Mouse (Mus musculus) ES-E14 (cell line): ENCODE measurements around the gene Kcnh1. TPM values are rescaled to one million over a fixed set of nuclear protein-coding genes. Genes with fewer than 3 reads are reported as not detected.

Experiments used
- DNase-seq: peaks from one replicate; pipeline ENCODE4 v3.0.0-alpha.2; 2013; ENCODE audit warnings: low read depth, low spot score
- H3K27ac ChIP-seq: 2 replicates; pipeline ENCODE4 v1.5.1; 2012; ENCODE audit warnings: low read depth, mild to moderate bottlenecking, low read length, moderate library complexity, mixed read lengths; ENCODE audit not compliant: poor library complexity, insufficient read depth, severe bottlenecking
- H3K36me3 ChIP-seq: 2 replicates; pipeline ENCODE4 v1.6.1; 2012; ENCODE audit warnings: mild to moderate bottlenecking, low read length, moderate library complexity, mixed read lengths; ENCODE audit not compliant: control insufficient read depth, poor library complexity, insufficient read depth, severe bottlenecking
- H3K4me1 ChIP-seq, 2 experiments: fragments of 150-350 bp in 1 of 2; sonication (generic) in 1 of 2; 2 replicates each; pipeline ENCODE4 v1.6.1; 2012; ENCODE audit warnings: low read length in 2 of 2, mild to moderate bottlenecking in 1 of 2, mixed read lengths in 1 of 2; ENCODE audit not compliant: control insufficient read depth in 2 of 2, insufficient read depth in 2 of 2, poor library complexity in 1 of 2
- H3K4me3 ChIP-seq, 2 experiments: fragments of 150-350 bp in 1 of 2; sonication (generic) in 1 of 2; 2 replicates each; pipeline ENCODE4 v1.5.1; 2012; ENCODE audit warnings: low read length in 2 of 2, low read depth in 1 of 2, mild to moderate bottlenecking in 1 of 2, mixed read lengths in 1 of 2; ENCODE audit not compliant: insufficient read depth in 1 of 2, poor library complexity in 1 of 2, severe bottlenecking in 1 of 2
- H3K9ac ChIP-seq: 2 replicates; pipeline ENCODE4 v1.6.1; 2012; ENCODE audit warnings: low read depth, mild to moderate bottlenecking, low read length, mixed read lengths; ENCODE audit not compliant: poor library complexity, insufficient read depth, severe bottlenecking
- H3K9me3 ChIP-seq: fragments of 150-350 bp; sonication (generic); 2 replicates; pipeline ENCODE4 v1.6.1; 2012; ENCODE audit warnings: low read depth, mild to moderate bottlenecking, low read length; ENCODE audit not compliant: control insufficient read depth, insufficient read depth
- CHD2 ChIP-seq: IDR thresholded peaks from 2 replicates; pipeline ENCODE4 v1.6.1; 2014; ENCODE audit warnings: mild to moderate bottlenecking, low read depth, low read length, inconsistent platforms
- HCFC1 ChIP-seq: IDR thresholded peaks from 2 replicates; pipeline ENCODE4 v1.6.1; 2012; ENCODE audit warnings: low read length, inconsistent platforms, borderline replicate concordance; ENCODE audit not compliant: insufficient read depth
- MAFK ChIP-seq: IDR thresholded peaks from 2 replicates; pipeline ENCODE4 v1.6.1; 2014; ENCODE audit warnings: mild to moderate bottlenecking, low read depth, low read length, inconsistent platforms; ENCODE audit not compliant: insufficient read depth
- ZC3H11A ChIP-seq: IDR thresholded peaks from 2 replicates; pipeline ENCODE4 v1.6.1; 2012; ENCODE audit warnings: low read depth, mild to moderate bottlenecking, inconsistent platforms, low read length, borderline replicate concordance
- ZNF384 ChIP-seq: IDR thresholded peaks from 2 replicates; pipeline ENCODE4 v1.6.1; 2012; ENCODE audit warnings: low read depth, low read length, inconsistent platforms
- in situ Hi-C, 2 experiments: fragments of 600-800 bp; cut with MboI; formaldehyde crosslinking; loops; one replicate each; pipeline ENCODE4 v1.15.1; 2025; ENCODE audit warnings: low sequenced_read_pairs in 2 of 2, inconsistent platforms in 1 of 2; ENCODE audit not compliant: unreplicated experiment in 2 of 2
- total RNA-seq: library from RNA; depleted of rRNA; stranded (reverse); fragments of 300-350 nt; gene quantifications from 2 replicates; pipeline ENCODE4 v1.2.3, GENCODE M21; 2012

Kcnh1 gene
- total RNA-seq, 1 experiment = 0.71 TPM

DNA sequence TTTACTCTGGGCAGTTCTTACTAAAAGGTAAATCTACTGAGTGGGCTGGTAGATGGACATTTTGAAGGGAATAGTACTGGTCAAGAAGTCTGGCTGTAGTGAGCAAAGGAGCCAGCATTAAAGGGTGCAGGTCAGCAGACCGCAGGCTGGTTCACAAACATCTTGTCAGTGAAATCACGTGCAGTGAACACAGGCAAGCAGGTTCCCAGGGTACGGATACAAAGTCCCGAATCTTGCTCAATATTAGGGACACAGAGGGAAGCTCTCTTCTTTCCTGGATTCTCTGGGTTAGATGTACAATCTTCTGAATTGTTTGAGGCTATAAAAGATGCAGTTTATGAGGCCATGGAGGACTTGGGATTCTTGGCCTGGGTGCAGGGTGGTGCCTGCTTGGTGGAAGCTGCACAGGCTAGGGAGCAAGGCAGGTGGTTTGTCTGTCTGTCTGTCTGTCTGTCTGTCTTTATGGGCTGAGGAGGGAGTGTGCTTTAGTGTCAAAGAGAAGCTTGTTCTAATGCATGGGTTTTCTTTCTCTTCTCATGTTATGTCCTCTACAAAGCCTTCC is 8.8 kb upstream of the Kcnh1 start:
- TF ChIP-seq CHD2 (no peak), ZC3H11A (no peak), ZNF384 (no peak), MAFK (no peak), HCFC1 (no peak)
- in situ Hi-C loops = no loop called here
- Histone ChIP-seq H3K4me3 (no peak overlapping the region), H3K9me3 (no peaks in the 10 kb centered on the region), H3K9ac (no peak overlapping the region), H3K4me1 (no peaks in the 10 kb centered on the region), H3K27ac (no peak overlapping the region), H3K36me3 (no peaks in the 10 kb centered on the region)
- no peak for DNase-seq

DNA sequence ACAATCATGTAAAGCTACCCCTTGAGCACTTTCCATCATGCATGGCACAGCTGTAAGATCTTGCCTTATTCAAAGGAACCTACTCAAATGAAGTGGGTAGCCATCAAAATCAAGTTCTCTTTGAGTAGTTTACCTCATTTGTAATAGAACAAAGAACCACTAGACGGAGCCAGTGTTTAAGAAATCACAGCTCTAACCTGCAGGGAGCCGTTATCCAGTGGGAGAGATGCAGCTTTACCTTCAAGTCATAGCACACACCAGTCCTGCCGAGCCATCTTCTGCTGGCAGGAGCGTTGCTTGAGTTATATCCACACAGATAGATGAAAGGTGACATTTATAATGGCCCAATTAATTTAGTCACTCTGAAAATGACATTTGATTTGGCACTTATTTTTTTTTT is 1.5 kb upstream of the Kcnh1 start:
- Histone ChIP-seq H3K9ac (no peak overlapping the region), H3K9me3 (no peaks in the 10 kb centered on the region), H3K4me3 (no peak overlapping the region), H3K27ac (no peak overlapping the region), H3K4me1 (0 out of 4 replicates have a peak, but pooled peaks cover 0 to 2% of the 10 kb centered on the region in 2 experiments), H3K36me3 (no peaks in the 10 kb centered on the region)
- in situ Hi-C loops = no loop called here
- DNase-seq = peak; percentile 54
- TF ChIP-seq ZC3H11A (peak; percentile 91), CHD2 (no peak)

DNA sequence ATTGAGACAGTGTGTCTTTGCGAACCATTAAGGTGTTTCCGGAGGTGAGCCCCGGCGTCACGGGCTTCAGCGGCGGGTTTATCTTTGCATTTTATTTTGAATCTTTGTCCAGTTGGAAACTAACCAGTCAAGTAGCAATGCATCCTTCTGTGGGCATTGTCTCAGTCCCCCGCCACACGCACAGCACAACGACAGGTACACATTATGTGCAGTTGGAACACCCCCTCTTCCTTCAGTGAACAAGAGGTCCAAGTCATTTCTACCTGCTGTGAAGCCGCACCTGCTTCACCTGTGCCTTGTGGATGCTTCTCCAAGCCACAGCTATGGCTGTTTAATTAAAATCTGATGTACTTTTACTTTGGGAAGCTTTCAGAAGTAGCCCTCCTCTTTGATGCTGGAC is 803 bp upstream of the Kcnh1 start:
- 0 out of 4 replicates have a peak, but pooled peaks cover 0 to 2% of the 10 kb centered on the region in 2 experiments for H3K4me1 ChIP-seq
- in situ Hi-C loops = loop anchor here (5.0 to 10.0 kb wide), 4 partner anchors 413 to 528 kb away; no protein-coding TSS in a partner anchor
- TF ChIP-seq ZNF384 (no peak), ZC3H11A (no peak), HCFC1 (no peak), MAFK (no peak), CHD2 (no peak)
- no peaks in the 10 kb centered on the region for H3K9me3 ChIP-seq
- no peak overlapping the region for H3K4me3 ChIP-seq
- DNase-seq = no peak
- no peak overlapping the region for H3K27ac ChIP-seq
- no peak overlapping the region for H3K9ac ChIP-seq
- H3K36me3 ChIP-seq = no peaks in the 10 kb centered on the region

DNA sequence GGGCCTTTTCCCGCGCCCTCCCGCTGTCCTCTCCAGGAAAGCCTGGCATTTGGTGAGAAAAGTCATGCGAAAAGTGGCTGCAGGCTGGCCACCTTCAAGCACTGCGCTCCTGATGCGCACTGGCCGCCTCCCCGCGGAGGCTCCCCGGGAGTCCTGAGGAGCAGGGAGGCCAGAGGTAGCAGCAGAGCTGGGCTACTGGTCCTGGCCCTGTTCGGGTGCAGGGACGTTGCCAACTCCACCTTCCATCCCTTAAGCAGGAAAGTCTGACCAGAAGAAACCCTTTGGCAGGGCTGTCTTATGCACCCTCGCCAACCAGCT is 707 bp downstream of the Kcnh1 start:
- in situ Hi-C loops = loop anchor here (5.0 to 10.0 kb wide), 4 partner anchors 411 to 526 kb away; no protein-coding TSS in a partner anchor
- Histone ChIP-seq H3K36me3 (no peaks in the 10 kb centered on the region), H3K9me3 (no peaks in the 10 kb centered on the region), H3K9ac (no peak overlapping the region), H3K4me3 (peak overlapping the region; percentile 76 to 78), H3K27ac (no peak overlapping the region), H3K4me1 (0 out of 4 replicates have a peak, but pooled peaks cover 0 to 2% of the 10 kb centered on the region in 2 experiments)
- no peak for DNase-seq
- TF ChIP-seq HCFC1 (no peak), ZC3H11A (no peak), ZNF384 (no peak), CHD2 (no peak), MAFK (no peak)

DNA sequence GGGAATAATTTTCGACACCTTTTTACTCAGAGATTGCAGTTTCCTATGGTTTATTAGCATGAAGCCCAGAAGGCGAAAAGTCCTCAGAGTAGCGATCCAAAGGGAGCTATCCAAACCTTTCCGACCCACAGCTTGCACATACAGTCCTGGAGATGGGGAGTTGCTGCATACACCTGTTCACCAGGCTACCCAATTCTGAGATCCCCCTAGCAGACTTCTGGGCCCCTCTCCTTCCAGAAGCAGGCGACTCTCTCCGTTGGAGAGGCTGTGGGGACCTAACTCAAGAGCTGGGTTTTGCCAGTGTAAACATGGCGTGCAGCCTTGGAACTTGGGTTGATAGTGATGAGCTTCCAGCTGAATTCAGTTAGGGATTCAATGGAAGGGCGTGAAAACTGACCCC is 1.3 kb downstream of the Kcnh1 start:
- Histone ChIP-seq H3K9me3 (no peaks in the 10 kb centered on the region), H3K27ac (no peak overlapping the region), H3K4me1 (0 out of 4 replicates have a peak, but pooled peaks cover 0 to 2% of the 10 kb centered on the region in 2 experiments), H3K36me3 (no peaks in the 10 kb centered on the region), H3K9ac (no peak overlapping the region), H3K4me3 (no peak overlapping the region)
- no peak for DNase-seq
- in situ Hi-C loops = loop anchor here (5.0 to 10.0 kb wide), 4 partner anchors 410 to 525 kb away; no protein-coding TSS in a partner anchor
- TF ChIP-seq ZNF384 (no peak), CHD2 (no peak), ZC3H11A (no peak), MAFK (no peak), HCFC1 (no peak)
